Mouse (Mus musculus) hindbrain, embryonic 12.5 days (tissue): ENCODE measurements around the gene Col4a3bp. TPM values are rescaled to one million over a fixed set of nuclear protein-coding genes. Genes with fewer than 3 reads are reported as not detected.
A peak's percentile ranks its signal among the peaks of the same experiment; 100 is the strongest.
"Not testable (repeated sequence)": the region's sequence is repeated elsewhere in the genome, so short reads cannot be mapped to it uniquely, and the experiment has no call there.

Source experiments
- ATAC-seq: fragments of 200-750 bp; cut with Nextera tagmentation; 2 replicates; pipeline ENCODE4 v1.8.0; 2017; ENCODE audit warnings: moderate TSS enrichment; ENCODE audit not compliant: low FRiP score
- H3K27ac ChIP-seq: fragments of 300-500 bp; sonication (generic); 2 replicates; pipeline ENCODE4 v1.5.1; 2016; ENCODE audit warnings: mild to moderate bottlenecking
- H3K27me3 ChIP-seq: fragments of 300-500 bp; sonication (generic); 2 replicates; pipeline ENCODE4 v1.6.1; 2016; ENCODE audit warnings: mild to moderate bottlenecking
- H3K36me3 ChIP-seq: fragments of 300-500 bp; sonication (generic); 2 replicates; pipeline ENCODE4 v1.6.1; 2016; ENCODE audit warnings: mild to moderate bottlenecking
- H3K4me1 ChIP-seq: fragments of 300-500 bp; sonication (generic); 2 replicates; pipeline ENCODE4 v1.6.1; 2016
- H3K4me2 ChIP-seq: fragments of 300-500 bp; sonication (generic); replicated peaks from 2 replicates; pipeline ENCODE4 v1.6.1; 2016; ENCODE audit warnings: mild to moderate bottlenecking
- H3K4me3 ChIP-seq: fragments of 300-500 bp; sonication (generic); 2 replicates; pipeline ENCODE4 v1.5.1; 2016; ENCODE audit warnings: mild to moderate bottlenecking
- H3K9ac ChIP-seq: fragments of 300-500 bp; sonication (generic); 2 replicates; pipeline ENCODE4 v1.6.1; 2016; ENCODE audit warnings: mild to moderate bottlenecking, moderate library complexity
- H3K9me3 ChIP-seq: fragments of 300-500 bp; sonication (generic); replicated peaks from 2 replicates; pipeline ENCODE4 v1.6.1; 2016; ENCODE audit warnings: mild to moderate bottlenecking
- WGBS: fragments of 180-500 bp; shearing (Covaris S2); methylation state at CpG from one replicate; pipeline ENCODE4 v1.1.7; 2016; 5-methylcytosine and 5-hydroxymethylcytosine counted together
- polyA plus RNA-seq: library from polyadenylated mRNA; unstranded; fragments of >200 nt; fragmentation: Nextera tagmentation; extraction: Ambion mirVana; gene quantifications from 2 replicates; pipeline ENCODE4 v1.2.1, GENCODE M21; 2016

Gene Col4a3bp
- polyA plus RNA-seq, 1 experiment from 2014 or later, result 10.1 TPM

DNA sequence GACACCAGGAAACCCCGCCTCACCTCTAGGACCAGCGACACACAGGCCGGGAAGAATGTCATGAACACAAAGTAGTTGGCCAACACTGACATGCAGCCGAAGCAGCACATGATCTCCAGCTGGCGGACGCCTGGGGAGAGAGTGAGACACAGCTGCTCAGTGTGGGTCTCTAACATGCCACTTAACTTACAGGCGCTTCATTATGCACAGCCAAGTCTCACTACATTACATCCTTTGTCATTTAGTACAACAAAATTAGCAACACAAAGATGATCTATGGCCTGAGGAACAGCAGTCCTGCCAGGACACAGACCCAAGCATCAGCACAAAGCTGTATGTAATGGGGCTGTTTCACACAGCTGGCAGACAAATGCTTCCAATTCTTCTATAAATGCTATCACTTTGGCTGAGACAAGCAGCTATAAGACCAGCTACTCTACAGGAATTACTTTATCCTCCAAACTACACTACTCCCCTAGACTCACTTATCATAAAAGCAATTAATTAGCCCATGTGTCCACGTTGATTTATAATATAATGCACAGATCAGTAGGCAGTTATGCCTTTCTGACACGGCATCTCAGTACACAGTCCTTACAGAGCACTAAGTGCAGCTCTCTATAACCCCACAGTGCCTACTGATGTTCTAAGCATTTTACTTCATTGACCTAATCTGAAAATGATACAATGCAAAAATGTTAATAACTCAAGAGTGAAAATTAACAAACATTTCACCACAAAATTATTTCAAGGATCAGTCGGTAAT is 117.9 kb downstream of the Col4a3bp start:
- 0 out of 2 replicates have a peak overlapping the region, but pooled peaks have one; percentile 18 for H3K27ac ChIP-seq
- H3K9ac ChIP-seq, result no peak overlapping the region
- peaks cover 91% of the 10 kb centered on the region for H3K36me3 ChIP-seq
- no peaks in the 10 kb centered on the region for H3K9me3 ChIP-seq
- 54% methylated on average over 10 of the region's 10 CpGs for WGBS
- peaks cover 14% of the 10 kb centered on the region for H3K4me1 ChIP-seq
- no peak overlapping the region for H3K4me2 ChIP-seq
- H3K4me3 ChIP-seq, result no peak overlapping the region
- no peaks in the 10 kb centered on the region for H3K27me3 ChIP-seq
- peak; percentile 94 for ATAC-seq

- peaks cover 76% of the 10 kb centered on the region for H3K36me3 ChIP-seq
- not testable (repeated sequence) for H3K27me3 ChIP-seq, H3K27ac ChIP-seq, H3K9ac ChIP-seq, H3K9me3 ChIP-seq, H3K4me2 ChIP-seq, H3K4me3 ChIP-seq, ATAC-seq
- 97% methylated on average over 4 of the region's 4 CpGs for WGBS
- peaks cover 35% of the 10 kb centered on the region for H3K4me1 ChIP-seq
Observed at GRCm38 (mm10) chr13:96663120-96663519, 120.7 kb downstream of the Col4a3bp start.

DNA sequence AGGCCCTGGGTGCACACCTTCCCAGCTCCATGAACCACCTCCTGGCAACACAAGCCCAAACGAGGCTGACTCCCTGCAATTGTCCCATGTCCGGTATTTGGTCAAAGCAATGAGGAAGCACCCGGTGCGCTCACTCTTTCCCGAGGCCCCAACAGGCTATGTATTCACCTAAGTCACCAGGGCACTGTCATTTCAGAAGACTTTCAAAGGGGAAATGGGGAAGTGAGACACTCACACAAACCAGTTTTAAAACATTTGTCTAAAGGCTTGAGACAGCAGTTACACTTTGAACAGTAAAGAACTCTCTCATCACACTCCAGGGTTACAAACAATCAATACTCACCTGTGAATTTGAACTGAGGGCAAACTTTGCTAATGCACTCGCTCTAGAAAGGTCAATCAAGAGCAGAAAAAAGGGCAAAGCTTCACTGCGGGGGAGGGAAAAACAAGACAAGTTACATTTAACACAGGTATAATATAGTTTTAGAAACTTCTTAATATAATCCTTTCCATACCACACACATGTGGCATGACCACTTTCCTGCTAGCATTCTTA is 122.1 kb downstream of the Col4a3bp start:
- ATAC-seq, result no peak
- Histone ChIP-seq H3K9me3 (no peaks in the 10 kb centered on the region), H3K36me3 (peaks cover 63% of the 10 kb centered on the region), H3K27ac (no peak overlapping the region), H3K4me3 (no peak overlapping the region), H3K27me3 (no peaks in the 10 kb centered on the region), H3K4me2 (no peak overlapping the region), H3K4me1 (peaks cover 49% of the 10 kb centered on the region), H3K9ac (no peak overlapping the region)
- WGBS, result 91% methylated on average over 7 of the region's 7 CpGs

GRCm38 (mm10) chr13:96670019-96670405 is 127.6 kb downstream of the Col4a3bp start:
- Histone ChIP-seq H3K4me2 (peak overlapping the region; percentile 75), H3K36me3 (peaks cover 15% of the 10 kb centered on the region), H3K9ac (peak overlapping the region; percentile 97), H3K27me3 (no peaks in the 10 kb centered on the region), H3K4me1 (peaks cover 39% of the 10 kb centered on the region), H3K4me3 (peak overlapping the region; percentile 79), H3K27ac (peak overlapping the region; percentile 99), H3K9me3 (no peaks in the 10 kb centered on the region)
- WGBS, result 4% methylated on average over 13 of the region's 13 CpGs
- ATAC-seq, result no peak

- peaks cover 39% of the 10 kb centered on the region for H3K4me1 ChIP-seq
- H3K36me3 ChIP-seq, result peaks cover 10% of the 10 kb centered on the region
- H3K9me3 ChIP-seq, result no peaks in the 10 kb centered on the region
- under 1% methylated on average over 68 of the region's 70 CpGs for WGBS
- no peaks in the 10 kb centered on the region for H3K27me3 ChIP-seq
- peak; percentile 100 for ATAC-seq
- H3K27ac ChIP-seq, result peak within 1 kb of the TSS; percentile 99
- peak within 1 kb of the TSS; percentile 97 for H3K9ac ChIP-seq
- H3K4me2 ChIP-seq, result peak within 1 kb of the TSS; percentile 75
- peak within 1 kb of the TSS; percentile 79 for H3K4me3 ChIP-seq
Observed at GRCm38 (mm10) chr13:96670406-96671077, 128.1 kb downstream of the Col4a3bp start, which contains the start of gene Hmgcr. TSS of gene Hmgcr (minus strand) at chr13:96670936.

DNA sequence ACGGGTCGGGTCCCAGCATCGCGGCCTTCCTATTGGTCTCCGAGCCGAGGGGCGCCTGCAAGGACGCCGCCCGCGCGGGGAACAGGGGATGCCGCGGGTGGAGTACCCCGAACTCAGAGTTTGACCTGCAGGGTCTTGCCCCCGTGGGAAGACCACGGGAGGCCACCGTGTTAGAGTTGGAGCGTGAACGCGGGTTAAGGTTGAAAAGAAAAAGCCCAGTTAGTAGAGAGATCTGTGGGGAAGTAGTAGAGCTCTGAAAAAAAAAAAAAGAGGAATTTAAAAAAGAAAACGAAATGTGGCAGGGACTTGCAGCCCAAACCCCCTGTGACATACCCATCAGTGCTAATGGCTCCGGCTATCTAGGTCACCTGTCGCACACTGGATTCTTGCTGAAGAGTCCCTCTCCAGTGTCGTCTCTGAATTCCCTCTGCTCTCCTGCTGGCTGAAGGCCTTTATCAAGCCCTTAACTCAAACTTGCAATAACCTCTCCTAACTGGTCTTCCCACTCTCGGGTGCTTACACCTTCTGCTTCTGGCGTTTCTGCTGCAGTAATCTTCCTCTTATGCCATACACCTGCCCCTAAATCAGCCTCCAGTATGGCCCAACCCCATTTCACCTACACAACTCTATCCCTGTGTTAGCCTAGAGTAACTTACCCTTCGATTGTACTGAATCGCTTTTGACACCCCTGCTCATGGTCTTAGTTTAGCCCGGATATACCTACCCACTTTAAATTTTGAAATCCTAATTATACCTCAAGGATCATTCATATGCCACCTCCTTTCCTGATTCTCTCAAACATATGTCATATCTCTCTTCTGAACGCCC is 128.9 kb downstream of the Col4a3bp start:
- H3K4me1 ChIP-seq, result peaks cover 36% of the 10 kb centered on the region
- H3K27ac ChIP-seq, result peak overlapping the region; percentile 85
- peak overlapping the region; percentile 97 for H3K9ac ChIP-seq
- H3K36me3 ChIP-seq, result peaks cover 4% of the 10 kb centered on the region
- no peaks in the 10 kb centered on the region for H3K27me3 ChIP-seq
- ATAC-seq, result peak; percentile 12
- 13% methylated on average over 31 of the region's 31 CpGs for WGBS
- H3K9me3 ChIP-seq, result no peaks in the 10 kb centered on the region
- H3K4me3 ChIP-seq, result peak overlapping the region; percentile 79
- H3K4me2 ChIP-seq, result peak overlapping the region; percentile 75

DNA sequence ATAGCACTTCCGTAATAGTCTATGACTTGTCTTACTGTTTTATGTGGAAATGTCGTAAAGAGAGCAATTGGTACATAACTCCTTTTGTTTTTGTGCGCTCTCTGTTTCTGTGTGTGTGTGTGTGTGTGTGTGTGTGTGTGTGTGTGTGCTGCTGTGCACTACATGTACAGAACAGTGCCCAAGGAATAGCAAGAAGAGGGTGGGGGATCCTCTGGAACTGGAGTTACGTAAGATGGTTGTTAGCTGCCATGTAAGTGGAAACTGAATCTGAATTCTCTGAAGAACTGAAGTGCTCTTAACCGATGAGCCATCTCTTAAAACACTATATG is 129.5 kb downstream of the Col4a3bp start:
- H3K9ac ChIP-seq, result no peak overlapping the region
- H3K4me1 ChIP-seq, result peaks cover 31% of the 10 kb centered on the region
- H3K4me2 ChIP-seq, result no peak overlapping the region
- ATAC-seq, result no peak
- H3K4me3 ChIP-seq, result no peak overlapping the region
- peak overlapping the region; percentile 85 for H3K27ac ChIP-seq
- no peaks in the 10 kb centered on the region for H3K36me3 ChIP-seq
- no peaks in the 10 kb centered on the region for H3K27me3 ChIP-seq
- no peaks in the 10 kb centered on the region for H3K9me3 ChIP-seq
- 97% methylated on average over 5 of the region's 5 CpGs for WGBS

DNA sequence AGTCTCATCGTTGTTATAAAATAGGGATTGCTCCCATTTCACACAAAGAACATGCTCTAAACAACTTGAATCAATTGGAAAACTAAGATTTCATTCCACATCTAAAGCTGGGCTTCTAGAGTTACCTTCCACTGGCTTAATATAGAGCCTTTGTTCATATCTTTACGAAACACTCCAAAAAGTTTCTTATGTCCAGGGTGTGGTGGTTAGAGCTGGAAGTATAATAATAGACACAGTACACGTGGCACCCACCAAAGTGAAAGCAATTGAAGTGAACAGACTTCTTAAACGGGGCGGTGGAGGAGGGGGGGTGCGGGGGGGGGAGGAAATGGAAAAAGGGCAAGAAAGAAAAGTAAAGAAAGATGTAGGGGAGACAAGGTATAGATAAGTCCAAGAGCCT is 129.9 kb downstream of the Col4a3bp start:
- Histone ChIP-seq H3K4me3 (no peak overlapping the region), H3K4me1 (peaks cover 27% of the 10 kb centered on the region), H3K36me3 (no peaks in the 10 kb centered on the region), H3K27me3 (no peaks in the 10 kb centered on the region), H3K9me3 (no peaks in the 10 kb centered on the region), H3K27ac (no peak overlapping the region), H3K9ac (no peak overlapping the region), H3K4me2 (no peak overlapping the region)
- no peak for ATAC-seq
- WGBS, result 95% methylated on average over 6 of the region's 6 CpGs

DNA sequence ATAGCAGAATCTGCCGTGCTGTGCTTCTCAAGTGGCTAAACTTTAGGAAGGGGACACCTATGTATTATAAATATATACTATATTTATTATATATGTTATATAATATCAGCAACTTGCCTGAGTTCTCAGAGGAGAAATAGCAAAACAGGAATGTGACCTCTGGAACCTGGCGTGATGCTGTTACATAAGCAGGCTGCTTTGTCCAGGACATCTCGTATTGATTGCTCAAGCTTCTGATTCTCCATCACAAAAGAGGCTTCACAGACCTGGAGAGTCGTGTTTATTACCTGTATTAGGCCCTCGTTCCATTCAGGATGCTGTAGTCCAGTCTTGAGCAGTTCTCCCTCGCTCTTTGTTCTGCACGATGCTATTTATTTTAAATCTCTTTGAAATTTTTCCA is 131.4 kb downstream of the Col4a3bp start:
- no peak for ATAC-seq
- H3K9ac ChIP-seq, result no peak overlapping the region
- no peak overlapping the region for H3K4me3 ChIP-seq
- no peak overlapping the region for H3K27ac ChIP-seq
- no peaks in the 10 kb centered on the region for H3K9me3 ChIP-seq
- H3K36me3 ChIP-seq, result no peaks in the 10 kb centered on the region
- H3K27me3 ChIP-seq, result no peaks in the 10 kb centered on the region
- peaks cover 11% of the 10 kb centered on the region for H3K4me1 ChIP-seq
- WGBS, result 81% methylated on average over 7 of the region's 7 CpGs
- H3K4me2 ChIP-seq, result no peak overlapping the region

- Histone ChIP-seq H3K9me3 (no peaks in the 10 kb centered on the region), H3K27ac (no peak overlapping the region), H3K9ac (no peak overlapping the region), H3K36me3 (no peaks in the 10 kb centered on the region), H3K4me3 (no peak overlapping the region), H3K4me1 (peaks cover 4% of the 10 kb centered on the region; the same call in 1 of the 2 replicates), H3K27me3 (no peaks in the 10 kb centered on the region), H3K4me2 (no peak overlapping the region)
- WGBS, result 86% methylated on average over 6 of the region's 6 CpGs
- ATAC-seq, result no peak
Observed at GRCm38 (mm10) chr13:96675756-96676155, 133.3 kb downstream of the Col4a3bp start.

DNA sequence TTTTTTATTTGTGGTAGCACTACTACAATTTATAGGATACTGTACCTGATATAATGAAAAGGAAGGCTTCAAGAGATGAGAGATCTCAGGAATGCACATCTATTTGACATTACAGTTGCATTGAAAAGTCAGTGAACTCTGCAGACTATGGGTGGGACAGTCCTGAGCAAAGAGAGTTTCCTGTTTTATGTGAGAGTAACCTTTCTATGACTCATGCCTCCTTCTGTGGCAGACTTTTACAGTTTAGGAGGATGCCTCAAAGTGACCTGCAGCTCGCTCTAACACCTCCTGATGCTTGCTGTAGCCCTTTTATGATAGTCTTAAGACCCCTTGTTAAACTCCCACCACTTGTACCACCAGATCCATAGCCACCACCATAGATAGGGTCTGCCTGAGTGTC is 134.7 kb downstream of the Col4a3bp start:
- no peak for ATAC-seq
- no peak overlapping the region for H3K4me3 ChIP-seq
- H3K4me1 ChIP-seq, result no peaks in the 10 kb centered on the region
- no peak overlapping the region for H3K4me2 ChIP-seq
- no peaks in the 10 kb centered on the region for H3K9me3 ChIP-seq
- H3K36me3 ChIP-seq, result no peaks in the 10 kb centered on the region
- no peak overlapping the region for H3K9ac ChIP-seq
- no peaks in the 10 kb centered on the region for H3K27me3 ChIP-seq
- H3K27ac ChIP-seq, result no peak overlapping the region
- WGBS, result 96% methylated on average over 1 of the region's 1 CpGs

DNA sequence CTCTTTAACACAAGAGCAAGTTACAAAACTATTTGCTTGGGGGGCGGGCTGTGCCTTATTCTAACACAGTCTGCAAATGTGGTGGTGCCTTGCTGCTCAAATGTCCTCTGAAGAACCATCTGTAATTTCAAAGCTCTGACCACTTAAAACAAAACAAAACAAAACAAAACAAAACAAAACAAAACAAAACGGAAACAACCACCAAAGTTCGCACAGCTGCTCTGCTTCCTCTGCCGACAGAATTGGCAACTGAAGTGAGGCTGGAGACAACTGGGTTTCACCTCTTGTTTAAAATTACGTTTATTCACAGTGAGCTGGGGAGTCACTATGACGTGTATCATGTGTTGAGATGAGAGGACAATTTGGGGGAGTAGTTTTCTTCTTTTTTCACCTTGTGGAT is 136.2 kb downstream of the Col4a3bp start:
- Histone ChIP-seq H3K9me3 (no peaks in the 10 kb centered on the region), H3K27me3 (no peaks in the 10 kb centered on the region)
- 78% methylated on average over 6 of the region's 6 CpGs for WGBS

More for the DNA sequence above, 136.2 kb downstream of the Col4a3bp start:
- Histone ChIP-seq H3K36me3 (no peaks in the 10 kb centered on the region), H3K4me2 (no peak overlapping the region), H3K27ac (no peak overlapping the region), H3K4me3 (no peak overlapping the region), H3K9ac (no peak overlapping the region), H3K4me1 (no peaks in the 10 kb centered on the region)
- ATAC-seq, result no peak
